Mouse (Mus musculus) embryonic fibroblast, embryonic 13.5 days (primary cell): ENCODE measurements around the gene Rtl10. TPM values are rescaled to one million over a fixed set of nuclear protein-coding genes. Genes with fewer than 3 reads are reported as not detected.

Experiments
- H3K27ac ChIP-seq: 2 replicates; pipeline ENCODE4 v1.5.1; 2012; ENCODE audit warnings: low read length, control low read depth, inconsistent platforms; ENCODE audit not compliant: insufficient read depth
- H3K4me1 ChIP-seq: 2 replicates; pipeline ENCODE4 v1.6.1; 2011; ENCODE audit warnings: low read length; ENCODE audit not compliant: control insufficient read depth, insufficient read depth
- H3K4me3 ChIP-seq: 2 replicates; pipeline ENCODE4 v1.5.1; 2011; ENCODE audit warnings: mild to moderate bottlenecking, control low read depth, low read length; ENCODE audit not compliant: insufficient read depth
- CTCF ChIP-seq: IDR thresholded peaks from 2 replicates; pipeline ENCODE4 v1.5.1; 2011; ENCODE audit warnings: mild to moderate bottlenecking, control low read depth, low read length, moderate library complexity, borderline replicate concordance; ENCODE audit not compliant: insufficient read depth
- POLR2A ChIP-seq: IDR thresholded peaks from 2 replicates; pipeline ENCODE4 v1.6.1; 2011; ENCODE audit warnings: low read depth, mild to moderate bottlenecking, control low read depth, low read length, moderate library complexity
- polyA plus RNA-seq: library from polyadenylated mRNA; stranded (reverse); fragments of >200 nt; gene quantifications from 2 replicates; pipeline ENCODE4 v1.2.4, GENCODE M21; 2011; ENCODE audit warnings: low read depth; ENCODE audit not compliant: missing spikeins, insufficient read length

Gene Rtl10
- 4.7 and 7.8 TPM in 2 replicates for polyA plus RNA-seq

DNA sequence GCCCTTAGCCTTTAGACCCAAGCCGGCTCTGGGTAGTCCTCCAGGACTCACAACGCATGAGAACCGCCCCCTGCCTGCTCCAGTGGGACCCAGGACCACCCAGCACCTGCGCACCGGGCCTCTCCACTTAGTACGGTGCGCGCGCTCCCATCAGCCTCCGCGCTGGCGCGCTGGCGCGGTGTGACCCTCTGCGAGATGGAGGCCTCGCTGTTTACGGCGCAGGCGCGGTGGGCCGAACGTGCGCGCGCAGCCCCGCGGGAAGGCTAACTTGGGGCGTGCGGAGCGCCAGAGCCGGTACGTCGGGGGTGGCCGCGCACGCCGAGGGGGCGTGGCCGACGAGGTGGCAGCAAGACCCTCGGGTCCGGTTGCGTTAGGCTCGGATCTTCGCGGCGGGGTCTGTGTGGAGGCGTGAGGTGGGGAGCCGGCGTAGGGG, at the start of gene Rtl10, which contains the start of gene Gnb1l:
Gene Rtl10 (plus strand): TSS at position 344 of the 433 bp plus-strand sequence.
Gene Gnb1l (plus strand): TSS at position 156 of the 433 bp plus-strand sequence.
- peaks cover 5% of the 10 kb centered on the region; the same call in 1 of the 2 replicates for H3K4me1 ChIP-seq
- TF ChIP-seq POLR2A (peak; percentile 91), CTCF (no peak)
- peak within 1 kb of the TSS; percentile 9 for H3K27ac ChIP-seq
- peak within 1 kb of the TSS; percentile 74 for H3K4me3 ChIP-seq

DNA sequence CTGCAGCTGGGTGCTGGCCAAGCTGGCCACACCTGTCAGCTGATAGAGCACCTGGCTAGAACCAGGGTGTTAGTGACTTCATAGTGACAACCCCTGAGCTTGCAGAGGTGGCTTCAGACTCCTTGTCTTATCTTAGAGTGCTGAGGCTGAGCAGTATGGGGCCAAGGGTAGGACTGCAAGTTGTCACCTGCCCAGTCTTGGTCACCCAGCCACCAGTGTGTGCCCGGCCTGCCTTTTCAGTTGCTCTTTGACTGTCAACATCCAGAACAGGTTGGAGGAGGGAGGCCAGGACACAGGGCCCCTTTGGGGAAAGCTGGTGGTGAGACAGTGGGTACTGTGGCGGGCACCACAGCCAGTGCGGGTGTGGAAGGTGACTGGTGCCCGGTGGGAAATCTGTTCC, 49.7 kb upstream of the Rtl10 start:
- TF ChIP-seq CTCF (no peak), POLR2A (no peak)
- Histone ChIP-seq H3K27ac (no peak overlapping the region), H3K4me1 (no peaks in the 10 kb centered on the region), H3K4me3 (no peak overlapping the region)

DNA sequence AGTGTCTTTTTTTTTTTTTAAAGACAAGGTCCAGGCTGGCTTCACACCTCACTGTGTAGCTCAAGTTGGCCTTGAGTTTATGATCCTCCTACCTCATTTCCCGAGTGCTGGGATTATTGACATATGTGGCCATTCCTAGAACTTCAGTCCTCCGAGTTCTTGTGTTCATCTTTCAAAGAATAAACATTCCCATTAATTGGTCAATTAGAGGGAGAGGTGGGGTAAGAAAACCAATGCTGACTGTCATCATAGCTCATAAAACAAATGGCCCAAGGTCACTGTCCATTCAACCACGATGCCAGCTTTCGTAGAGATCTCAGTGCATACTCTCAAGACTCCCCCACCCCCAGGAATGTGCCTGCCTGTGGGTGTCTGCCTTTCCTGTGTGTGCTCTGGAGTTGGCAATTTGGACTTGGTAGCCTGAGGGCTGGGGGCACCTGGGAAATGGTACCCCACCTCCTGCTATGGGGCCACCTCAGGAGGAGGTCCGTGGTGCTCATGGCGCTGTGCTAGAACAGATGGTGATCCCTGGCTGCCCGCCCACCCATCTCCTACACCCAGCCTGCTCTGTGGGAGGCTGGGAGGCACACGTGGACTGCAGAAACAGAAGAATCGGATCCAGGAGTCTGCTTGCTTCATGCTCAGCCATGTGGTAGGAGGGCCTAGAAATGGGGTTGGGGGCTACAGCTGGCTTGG, 47.1 kb upstream of the Rtl10 start:
- no peak overlapping the region for H3K27ac ChIP-seq
- H3K4me1 ChIP-seq = no peaks in the 10 kb centered on the region
- no peak overlapping the region for H3K4me3 ChIP-seq
- TF ChIP-seq CTCF (no peak), POLR2A (no peak)

DNA sequence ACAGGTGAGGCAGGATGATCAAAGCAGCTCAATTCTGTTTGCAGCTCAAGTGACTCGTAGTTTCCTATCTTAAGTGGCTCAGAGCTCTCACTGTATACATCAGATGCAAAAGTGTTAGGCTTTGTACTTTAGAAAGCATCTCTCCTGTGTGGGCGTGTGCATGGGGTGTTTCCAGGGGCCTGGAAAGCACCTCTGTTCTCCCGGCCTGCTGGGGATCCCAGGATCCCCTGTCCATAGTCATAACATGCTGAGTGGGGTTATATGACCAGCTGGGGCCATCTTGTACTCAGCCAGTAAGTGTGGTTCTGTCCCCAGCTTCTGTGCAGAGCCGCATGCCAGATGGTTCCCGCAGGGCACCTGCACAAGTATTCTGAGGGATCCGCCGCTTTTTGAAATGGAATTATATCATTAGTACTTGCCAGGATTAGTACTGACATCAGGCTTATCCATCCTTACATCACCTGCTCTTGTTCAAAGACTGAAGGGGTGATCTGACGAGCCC, 46.3 kb upstream of the Rtl10 start:
- H3K4me3 ChIP-seq = no peak overlapping the region
- TF ChIP-seq CTCF (no peak), POLR2A (no peak)
- H3K4me1 ChIP-seq = no peaks in the 10 kb centered on the region
- no peak overlapping the region for H3K27ac ChIP-seq

DNA sequence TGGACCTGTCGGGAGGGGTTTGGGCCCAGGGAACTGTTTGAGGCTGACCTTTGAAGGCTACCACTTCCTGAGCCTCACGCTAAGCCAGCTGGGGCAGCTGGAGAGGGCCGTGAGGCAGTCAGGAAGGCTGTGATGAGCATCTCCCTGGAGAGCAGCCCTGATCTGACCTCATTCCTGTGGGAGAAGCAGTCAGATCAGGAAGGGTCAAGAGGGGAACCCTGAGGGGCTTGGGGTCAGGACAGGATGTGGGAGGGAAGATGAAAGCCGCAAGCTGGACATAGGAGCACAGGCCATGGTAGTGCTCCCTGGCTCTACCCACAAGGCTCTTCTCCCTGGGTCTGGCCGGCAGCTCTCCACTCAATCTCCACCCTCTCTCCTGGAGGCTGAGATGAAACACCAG, 44.9 kb upstream of the Rtl10 start:
- no peak for TF ChIP-seq CTCF
- TF ChIP-seq POLR2A = no peak
- Histone ChIP-seq H3K4me1 (peaks cover 2% of the 10 kb centered on the region), H3K27ac (no peak overlapping the region), H3K4me3 (no peak overlapping the region)

DNA sequence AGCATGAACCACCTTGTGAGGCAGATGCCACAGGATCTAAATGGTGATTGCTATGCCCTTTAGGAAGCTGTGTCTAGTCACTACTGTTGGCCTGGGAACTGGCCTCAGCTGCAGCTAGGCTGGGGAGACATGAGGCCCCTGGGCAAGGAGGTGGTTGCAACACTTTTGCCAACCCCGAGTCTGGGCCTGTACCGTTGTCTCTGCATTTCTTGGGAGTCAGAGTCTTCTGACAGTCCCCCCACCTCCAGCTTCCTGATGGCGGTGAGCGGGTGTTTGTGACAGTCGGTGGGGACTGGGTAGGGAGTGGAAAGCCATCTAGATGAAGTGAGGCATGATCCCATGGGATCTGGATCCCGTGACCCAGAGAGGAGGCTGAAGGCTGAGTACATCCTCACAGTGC, 43.3 kb upstream of the Rtl10 start:
- no peak for TF ChIP-seq CTCF
- TF ChIP-seq POLR2A = no peak
- no peak overlapping the region for H3K4me3 ChIP-seq
- H3K27ac ChIP-seq = no peak overlapping the region

DNA sequence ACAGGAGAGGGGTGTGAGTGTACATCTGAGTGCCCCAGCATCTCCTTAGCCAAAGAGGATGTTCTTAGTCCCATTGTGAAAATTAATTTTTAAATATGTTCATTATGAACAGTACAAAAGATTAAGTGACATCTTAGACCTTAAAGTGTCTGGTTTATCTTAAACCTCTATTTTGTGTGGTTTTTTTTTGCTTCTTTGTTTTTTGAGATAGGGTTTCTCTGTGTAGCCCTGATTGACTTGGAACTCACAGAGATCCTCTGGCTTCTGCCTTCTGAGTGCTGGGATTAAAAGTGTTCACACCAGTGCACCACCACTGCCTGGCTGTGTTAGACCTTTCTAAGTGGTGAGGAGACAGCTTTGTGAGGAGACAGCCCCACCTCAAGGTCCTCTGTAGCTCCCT, 40.0 kb upstream of the Rtl10 start:
- no peak overlapping the region for H3K4me3 ChIP-seq
- TF ChIP-seq CTCF = no peak
- no peak for TF ChIP-seq POLR2A
- no peak overlapping the region for H3K27ac ChIP-seq
- H3K4me1 ChIP-seq = peaks cover 15% of the 10 kb centered on the region

More for the DNA sequence above, 43.3 kb upstream of the Rtl10 start:
- H3K4me1 ChIP-seq = peaks cover 15% of the 10 kb centered on the region

DNA sequence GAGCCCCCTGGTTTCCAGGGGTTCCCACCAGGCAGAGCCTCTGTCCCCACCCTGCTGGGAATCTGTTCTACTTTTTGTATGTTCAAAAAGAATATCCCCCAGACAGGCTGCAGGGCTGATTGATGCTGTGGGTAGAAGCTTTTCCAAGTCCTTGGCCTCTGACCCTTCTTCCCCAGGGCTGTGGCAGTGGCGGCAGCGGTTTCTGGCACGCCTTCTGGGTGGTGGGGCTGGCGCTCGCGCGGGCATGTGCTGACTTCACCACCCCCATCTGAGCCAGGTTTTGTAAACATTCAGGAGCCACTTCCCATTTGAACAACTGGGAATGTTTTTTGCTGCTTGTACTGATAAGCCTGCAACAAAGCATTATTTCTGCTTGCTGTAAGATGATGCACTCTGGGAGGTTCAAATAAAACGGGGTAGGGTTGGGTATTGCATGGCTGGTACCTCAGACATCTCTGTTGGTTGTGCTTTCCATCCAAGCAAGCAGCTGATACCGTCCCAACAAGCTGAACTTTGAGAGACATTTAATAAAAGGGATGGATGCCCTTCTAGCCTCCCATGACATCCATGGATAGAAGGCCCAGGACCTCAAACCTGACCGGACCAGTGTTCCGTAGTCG, 39.3 kb upstream of the Rtl10 start:
- 0 out of 2 replicates have a peak overlapping the region, but pooled peaks have one; percentile 0 for H3K27ac ChIP-seq
- TF ChIP-seq POLR2A (no peak), CTCF (no peak)

DNA sequence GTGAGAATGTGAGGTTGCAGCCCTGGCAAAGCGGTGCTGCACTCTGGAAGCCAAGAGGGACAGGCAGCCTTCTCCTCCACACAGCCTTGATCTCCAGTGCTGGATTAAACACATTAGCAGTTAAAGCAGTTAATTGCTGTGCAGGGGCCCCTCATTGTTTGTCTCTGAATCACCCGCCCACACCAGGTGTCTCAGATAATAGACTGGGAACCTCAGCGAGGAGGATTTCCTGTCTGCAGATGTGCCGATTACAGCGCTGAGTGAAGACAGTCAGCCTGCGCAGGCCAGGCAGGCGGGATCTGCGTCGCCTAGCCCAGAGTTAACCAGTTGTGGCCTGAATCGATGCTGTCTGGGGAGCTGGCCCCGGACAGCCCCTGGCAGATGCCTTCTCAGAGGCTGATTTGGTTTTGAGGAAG, 38.7 kb upstream of the Rtl10 start:
- H3K4me3 ChIP-seq = no peak overlapping the region
- H3K27ac ChIP-seq = 0 out of 2 replicates have a peak overlapping the region, but pooled peaks have one; percentile 0
- H3K4me1 ChIP-seq = peaks cover 15% of the 10 kb centered on the region
- TF ChIP-seq POLR2A = no peak
- TF ChIP-seq CTCF = no peak

More for the DNA sequence above, 39.3 kb upstream of the Rtl10 start:
- H3K4me1 ChIP-seq = peaks cover 15% of the 10 kb centered on the region
- H3K4me3 ChIP-seq = no peak overlapping the region

DNA sequence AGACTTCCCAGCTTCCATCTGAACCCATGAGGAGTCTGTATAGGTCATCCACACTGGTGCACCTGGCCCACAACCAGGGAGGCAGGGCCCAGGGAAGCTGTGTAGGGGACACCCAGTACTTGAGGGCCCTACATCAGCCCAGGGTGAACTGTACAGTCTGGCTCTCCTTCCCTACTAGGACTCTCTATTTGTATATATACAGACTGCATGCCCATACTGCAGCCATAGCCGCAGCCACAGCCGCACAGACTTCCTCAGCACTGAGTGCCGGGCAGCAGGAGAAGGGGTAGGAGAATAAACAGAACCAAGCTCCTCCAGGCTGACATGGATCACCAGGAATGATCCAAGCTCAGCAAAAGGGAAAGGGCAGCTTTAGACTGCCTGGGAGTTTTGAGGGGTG, 37.9 kb upstream of the Rtl10 start:
- no peak overlapping the region for H3K27ac ChIP-seq
- H3K4me1 ChIP-seq = peaks cover 15% of the 10 kb centered on the region
- no peak overlapping the region for H3K4me3 ChIP-seq
- TF ChIP-seq CTCF = no peak
- no peak for TF ChIP-seq POLR2A
